Mouse (Mus musculus) forebrain, embryonic 13.5 days (tissue): Measurements from ENCODE around the gene Ddc. TPM values are rescaled to one million over a fixed set of nuclear protein-coding genes. Genes with fewer than 3 reads are reported as not detected.

ENCODE experiments used
- ATAC-seq: fragments of 200-750 bp; cut with Nextera tagmentation; 2 replicates; pipeline ENCODE4 v1.8.0; 2017
- H3K27ac ChIP-seq: fragments of 300-500 bp; sonication (generic); 2 replicates; pipeline ENCODE4 v1.5.1; 2015; ENCODE audit warnings: inconsistent platforms, mild to moderate bottlenecking, moderate library complexity
- H3K27me3 ChIP-seq: fragments of 300-500 bp; sonication (generic); 2 replicates; pipeline ENCODE4 v1.6.1; 2015; ENCODE audit warnings: mild to moderate bottlenecking, inconsistent platforms
- H3K36me3 ChIP-seq: fragments of 300-500 bp; sonication (generic); 2 replicates; pipeline ENCODE4 v1.6.1; 2015; ENCODE audit warnings: mild to moderate bottlenecking, inconsistent platforms; ENCODE audit not compliant: poor library complexity, severe bottlenecking
- H3K4me1 ChIP-seq: fragments of 300-500 bp; sonication (generic); 2 replicates; pipeline ENCODE4 v1.6.1; 2015; ENCODE audit warnings: inconsistent platforms
- H3K4me2 ChIP-seq: fragments of 300-500 bp; sonication (generic); 2 replicates; pipeline ENCODE4 v1.6.1; 2015; ENCODE audit warnings: inconsistent platforms, mild to moderate bottlenecking, moderate library complexity
- H3K4me3 ChIP-seq: fragments of 300-500 bp; sonication (generic); 2 replicates; pipeline ENCODE4 v1.5.1; 2015; ENCODE audit warnings: mild to moderate bottlenecking, inconsistent platforms
- H3K9ac ChIP-seq: fragments of 300-500 bp; sonication (generic); 2 replicates; pipeline ENCODE4 v1.6.1; 2015; ENCODE audit warnings: mild to moderate bottlenecking, inconsistent platforms
- H3K9me3 ChIP-seq: fragments of 300-500 bp; sonication (generic); replicated peaks from 2 replicates; pipeline ENCODE4 v1.6.1; 2016; ENCODE audit warnings: inconsistent platforms
- WGBS: fragments of 180-500 bp; shearing (Covaris S2); methylation state at CpG from one replicate; pipeline ENCODE4 v1.1.7; 2015; 5-methylcytosine and 5-hydroxymethylcytosine counted together
- polyA plus RNA-seq: library from polyadenylated mRNA; unstranded; fragments of >200 nt; fragmentation: Nextera tagmentation; extraction: Ambion mirVana; gene quantifications from 2 replicates; pipeline ENCODE4 v1.2.1, GENCODE M21; 2015

The Ddc gene
- polyA plus RNA-seq, 1 experiment from 2014 or later: 6.2 TPM

DNA sequence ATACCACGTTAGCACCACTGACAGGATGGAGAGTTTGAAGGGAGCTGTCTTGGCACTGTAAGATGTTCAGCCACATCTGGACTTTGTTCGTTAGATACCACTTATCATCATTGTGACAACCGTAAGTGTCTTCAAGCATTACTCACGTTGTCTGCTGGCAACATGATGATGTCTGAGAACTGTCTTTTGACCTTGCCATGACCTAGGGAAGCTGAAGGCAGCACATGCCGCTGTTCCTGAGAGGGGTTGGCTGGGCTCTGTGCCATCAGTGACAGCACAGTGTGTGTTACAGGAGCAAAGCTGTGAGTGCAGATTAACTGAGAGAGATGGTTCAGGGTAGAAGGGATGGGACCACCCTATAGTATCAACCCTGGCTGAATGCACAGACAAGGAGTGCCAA lies 3.6 kb upstream of the Ddc start:
- Histone ChIP-seq H3K27me3 (no peaks in the 10 kb centered on the region), H3K4me2 (no peak overlapping the region), H3K27ac (no peak overlapping the region), H3K9me3 (no peaks in the 10 kb centered on the region), H3K36me3 (no peaks in the 10 kb centered on the region), H3K4me3 (no peak overlapping the region), H3K9ac (no peak overlapping the region), H3K4me1 (no peaks in the 10 kb centered on the region)
- ATAC-seq: 0 out of 2 replicates have a peak, but pooled peaks have one; percentile 30
- 83% methylated on average over 5 of the region's 5 CpGs for WGBS

- no peak overlapping the region for H3K9ac ChIP-seq
- H3K27ac ChIP-seq: no peak overlapping the region
- H3K4me2 ChIP-seq: no peak overlapping the region
- H3K9me3 ChIP-seq: no peaks in the 10 kb centered on the region
- no peaks in the 10 kb centered on the region for H3K36me3 ChIP-seq
- H3K4me3 ChIP-seq: no peak overlapping the region
- no peak for ATAC-seq
- H3K27me3 ChIP-seq: no peaks in the 10 kb centered on the region
- 94% methylated on average over 3 of the region's 3 CpGs for WGBS
- no peaks in the 10 kb centered on the region for H3K4me1 ChIP-seq
Observed at GRCm38 (mm10) chr11:11898496-11898895, 552 bp upstream of the Ddc start.

- Histone ChIP-seq H3K27me3 (no peaks in the 10 kb centered on the region), H3K9ac (no peak overlapping the region), H3K4me3 (no peak overlapping the region), H3K36me3 (no peaks in the 10 kb centered on the region), H3K27ac (no peak overlapping the region), H3K4me1 (no peaks in the 10 kb centered on the region), H3K9me3 (no peaks in the 10 kb centered on the region), H3K4me2 (no peak overlapping the region)
- no peak for ATAC-seq
- WGBS: 92% methylated on average over 2 of the region's 2 CpGs
Observed at GRCm38 (mm10) chr11:11895479-11895878, 2.5 kb downstream of the Ddc start.

- Histone ChIP-seq H3K4me3 (no peak overlapping the region), H3K4me2 (no peak overlapping the region), H3K27ac (no peak overlapping the region), H3K9ac (no peak overlapping the region), H3K9me3 (no peaks in the 10 kb centered on the region), H3K36me3 (no peaks in the 10 kb centered on the region), H3K27me3 (no peaks in the 10 kb centered on the region), H3K4me1 (peaks cover 6% of the 10 kb centered on the region; the same call in 1 of the 2 replicates)
- no peak for ATAC-seq
- 90% methylated on average over 1 of the region's 1 CpGs for WGBS
Observed at GRCm38 (mm10) chr11:11893769-11894168, 4.2 kb downstream of the Ddc start.

GRCm38 (mm10) chr11:11892993-11893602 lies 4.8 kb downstream of the Ddc start:
- Histone ChIP-seq H3K4me2 (no peak overlapping the region), H3K9ac (no peak overlapping the region), H3K27ac (no peak overlapping the region), H3K9me3 (no peaks in the 10 kb centered on the region), H3K4me3 (no peak overlapping the region), H3K36me3 (no peaks in the 10 kb centered on the region), H3K27me3 (no peaks in the 10 kb centered on the region), H3K4me1 (peaks cover 6% of the 10 kb centered on the region; the same call in 1 of the 2 replicates)
- WGBS: 66% methylated on average over 10 of the region's 10 CpGs
- ATAC-seq: no peak

GRCm38 (mm10) chr11:11891832-11892231 lies 6.1 kb downstream of the Ddc start:
- Histone ChIP-seq H3K9ac (no peak overlapping the region), H3K4me2 (no peak overlapping the region), H3K4me1 (peaks cover 6% of the 10 kb centered on the region; the same call in 1 of the 2 replicates), H3K27me3 (no peaks in the 10 kb centered on the region), H3K9me3 (no peaks in the 10 kb centered on the region), H3K36me3 (no peaks in the 10 kb centered on the region), H3K27ac (no peak overlapping the region), H3K4me3 (no peak overlapping the region)
- no peak for ATAC-seq

DNA sequence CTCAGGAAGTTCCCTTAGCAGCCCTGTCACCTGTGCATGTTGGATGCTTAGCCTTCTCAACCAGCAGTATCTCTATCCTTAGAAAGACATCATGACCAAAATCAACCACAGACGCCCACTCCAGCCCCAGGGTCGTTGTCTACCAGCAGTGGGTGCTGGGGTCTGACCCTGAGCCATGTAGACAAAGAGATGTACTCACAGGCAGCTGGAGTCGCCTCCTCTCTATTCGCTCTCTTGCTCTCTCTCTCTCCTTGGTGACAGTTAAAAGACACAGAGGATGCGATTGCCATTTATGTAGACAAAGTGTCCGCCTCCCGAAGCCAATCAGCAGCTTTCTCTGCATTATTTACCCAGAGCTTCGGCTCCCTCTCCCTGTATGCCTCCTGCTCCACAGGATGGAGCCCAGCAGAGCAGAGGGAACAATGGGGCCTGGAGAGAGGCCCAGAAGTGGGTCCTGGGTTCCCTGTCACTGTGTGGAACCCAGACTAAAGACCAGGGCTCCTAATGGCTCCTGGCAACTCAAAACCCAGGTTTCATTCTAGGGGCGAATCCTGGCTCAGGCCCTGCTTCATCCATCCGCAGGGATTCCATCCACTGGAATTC lies 7.7 kb downstream of the Ddc start:
- H3K9me3 ChIP-seq: no peaks in the 10 kb centered on the region
- WGBS: 51% methylated on average over 10 of the region's 10 CpGs
- H3K4me2 ChIP-seq: no peak overlapping the region
- no peaks in the 10 kb centered on the region for H3K36me3 ChIP-seq
- peaks cover 6% of the 10 kb centered on the region; the same call in 1 of the 2 replicates for H3K4me1 ChIP-seq
- peak; percentile 51; the same call in 1 of the 2 replicates for ATAC-seq
- H3K27ac ChIP-seq: no peak overlapping the region; the same call in 1 of the 2 replicates
- H3K4me3 ChIP-seq: no peak overlapping the region
- H3K27me3 ChIP-seq: no peaks in the 10 kb centered on the region
- H3K9ac ChIP-seq: no peak overlapping the region

- ATAC-seq: no peak
- H3K9ac ChIP-seq: no peak overlapping the region
- 86% methylated on average over 3 of the region's 3 CpGs for WGBS
- H3K27me3 ChIP-seq: no peaks in the 10 kb centered on the region
- H3K36me3 ChIP-seq: no peaks in the 10 kb centered on the region
- no peaks in the 10 kb centered on the region for H3K9me3 ChIP-seq
- H3K4me2 ChIP-seq: no peak overlapping the region
- H3K4me1 ChIP-seq: peaks cover 6% of the 10 kb centered on the region; the same call in 1 of the 2 replicates
- H3K27ac ChIP-seq: no peak overlapping the region
- no peak overlapping the region for H3K4me3 ChIP-seq
Observed at GRCm38 (mm10) chr11:11888727-11889126, 9.2 kb downstream of the Ddc start.

GRCm38 (mm10) chr11:11888051-11888450 lies 9.9 kb downstream of the Ddc start:
- no peaks in the 10 kb centered on the region for H3K9me3 ChIP-seq
- H3K36me3 ChIP-seq: no peaks in the 10 kb centered on the region
- no peak overlapping the region for H3K4me2 ChIP-seq
- no peak overlapping the region for H3K4me3 ChIP-seq
- H3K9ac ChIP-seq: no peak overlapping the region
- H3K4me1 ChIP-seq: peaks cover 6% of the 10 kb centered on the region; the same call in 1 of the 2 replicates
- H3K27ac ChIP-seq: no peak overlapping the region
- no peak for ATAC-seq
- WGBS: 84% methylated on average over 3 of the region's 3 CpGs
- no peaks in the 10 kb centered on the region for H3K27me3 ChIP-seq

GRCm38 (mm10) chr11:11886403-11886998 lies 11.4 kb downstream of the Ddc start:
- Histone ChIP-seq H3K9ac (no peak overlapping the region), H3K27ac (no peak overlapping the region), H3K9me3 (no peaks in the 10 kb centered on the region), H3K36me3 (no peaks in the 10 kb centered on the region), H3K4me2 (no peak overlapping the region), H3K4me3 (no peak overlapping the region), H3K4me1 (peaks cover 6% of the 10 kb centered on the region; the same call in 1 of the 2 replicates), H3K27me3 (no peaks in the 10 kb centered on the region)
- no peak for ATAC-seq
- 57% methylated on average over 4 of the region's 4 CpGs for WGBS

DNA sequence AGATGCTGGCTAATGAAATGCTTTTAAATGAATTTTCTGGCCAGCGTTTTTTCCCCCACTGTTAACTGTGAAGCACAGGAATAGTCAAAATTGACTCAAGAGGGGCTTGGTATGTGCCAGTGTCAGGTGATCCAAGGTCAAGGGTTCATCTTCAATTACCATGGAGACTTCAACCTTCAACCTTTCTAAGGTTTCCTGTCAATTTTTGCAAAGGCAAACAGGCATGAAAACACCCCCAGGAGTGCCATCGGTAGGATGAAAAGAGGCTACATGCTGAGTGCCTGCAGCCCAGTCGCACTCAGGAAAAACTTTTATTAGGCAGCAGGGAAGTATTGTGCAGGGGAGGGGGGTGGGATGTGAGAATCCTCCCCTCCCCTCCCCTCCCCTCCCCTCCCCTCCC lies 12.0 kb downstream of the Ddc start:
- H3K9me3 ChIP-seq: no peaks in the 10 kb centered on the region
- H3K27me3 ChIP-seq: no peaks in the 10 kb centered on the region
- no peaks in the 10 kb centered on the region for H3K36me3 ChIP-seq
- no peak overlapping the region for H3K9ac ChIP-seq
- H3K4me2 ChIP-seq: no peak overlapping the region
- ATAC-seq: no peak
- no peak overlapping the region for H3K27ac ChIP-seq
- 7% methylated on average over 3 of the region's 3 CpGs for WGBS
- peaks cover 6% of the 10 kb centered on the region; the same call in 1 of the 2 replicates for H3K4me1 ChIP-seq
- no peak overlapping the region for H3K4me3 ChIP-seq

DNA sequence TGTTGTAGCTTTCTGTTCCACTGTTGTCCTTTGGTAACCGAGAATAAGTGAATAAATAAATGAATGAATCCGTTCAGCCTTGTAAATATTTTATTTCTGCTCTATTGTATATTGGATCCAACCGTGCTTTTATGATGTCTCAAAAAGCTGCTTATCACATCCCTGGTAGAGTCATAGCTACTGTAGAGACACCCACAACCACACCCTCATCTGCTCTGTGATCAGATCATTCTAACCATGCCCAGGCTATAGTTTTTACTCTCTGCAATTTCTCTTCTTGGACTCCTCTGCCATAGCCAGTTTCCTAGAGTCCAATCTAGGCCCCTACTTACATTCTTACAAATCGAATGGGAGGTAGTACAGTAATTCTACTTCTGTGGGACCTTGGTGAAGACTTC lies 12.7 kb downstream of the Ddc start:
- no peaks in the 10 kb centered on the region for H3K9me3 ChIP-seq
- H3K4me1 ChIP-seq: peaks cover 4% of the 10 kb centered on the region; the same call in 1 of the 2 replicates
- no peaks in the 10 kb centered on the region for H3K27me3 ChIP-seq
- no peaks in the 10 kb centered on the region for H3K36me3 ChIP-seq
- no peak overlapping the region for H3K4me2 ChIP-seq
- WGBS: 85% methylated on average over 4 of the region's 4 CpGs
- no peak for ATAC-seq
- H3K27ac ChIP-seq: no peak overlapping the region
- H3K4me3 ChIP-seq: no peak overlapping the region
- no peak overlapping the region for H3K9ac ChIP-seq
